Mouse (Mus musculus) E14TG2a.4 (cell line): Measurements from ENCODE around the gene Pipox.

ENCODE experiments used
- H3K27me3 ChIP-seq: 2 replicates; pipeline ENCODE4 v1.6.1; 2014; ENCODE audit warnings: low read length, control low read depth; ENCODE audit not compliant: insufficient read depth
- H3K36me3 ChIP-seq: 2 replicates; pipeline ENCODE4 v1.6.1; 2014; ENCODE audit warnings: low read length, control low read depth; ENCODE audit not compliant: insufficient read depth
- H3K4me1 ChIP-seq: replicated peaks from 2 replicates; pipeline ENCODE4 v1.6.1; 2014; ENCODE audit warnings: low read depth, low read length, control low read depth
- H3K4me3 ChIP-seq: replicated peaks from 2 replicates; pipeline ENCODE4 v1.5.1; 2014; ENCODE audit warnings: mild to moderate bottlenecking, low read length
- H3K9me3 ChIP-seq: 2 replicates; pipeline ENCODE4 v1.6.1; 2014; ENCODE audit warnings: low read length, control low read depth
- CTCF ChIP-seq: conservative IDR thresholded peaks from 2 replicates; pipeline ENCODE4 v1.5.1; 2014; ENCODE audit warnings: low read length
- NANOG ChIP-seq: IDR thresholded peaks from 2 replicates; pipeline ENCODE4 v1.6.1; 2014; ENCODE audit warnings: borderline replicate concordance, low read length, mixed read lengths
- POU5F1 ChIP-seq: IDR thresholded peaks from 2 replicates; pipeline ENCODE4 v1.6.1; 2014; ENCODE audit warnings: low read length, borderline replicate concordance

The Pipox gene

DNA sequence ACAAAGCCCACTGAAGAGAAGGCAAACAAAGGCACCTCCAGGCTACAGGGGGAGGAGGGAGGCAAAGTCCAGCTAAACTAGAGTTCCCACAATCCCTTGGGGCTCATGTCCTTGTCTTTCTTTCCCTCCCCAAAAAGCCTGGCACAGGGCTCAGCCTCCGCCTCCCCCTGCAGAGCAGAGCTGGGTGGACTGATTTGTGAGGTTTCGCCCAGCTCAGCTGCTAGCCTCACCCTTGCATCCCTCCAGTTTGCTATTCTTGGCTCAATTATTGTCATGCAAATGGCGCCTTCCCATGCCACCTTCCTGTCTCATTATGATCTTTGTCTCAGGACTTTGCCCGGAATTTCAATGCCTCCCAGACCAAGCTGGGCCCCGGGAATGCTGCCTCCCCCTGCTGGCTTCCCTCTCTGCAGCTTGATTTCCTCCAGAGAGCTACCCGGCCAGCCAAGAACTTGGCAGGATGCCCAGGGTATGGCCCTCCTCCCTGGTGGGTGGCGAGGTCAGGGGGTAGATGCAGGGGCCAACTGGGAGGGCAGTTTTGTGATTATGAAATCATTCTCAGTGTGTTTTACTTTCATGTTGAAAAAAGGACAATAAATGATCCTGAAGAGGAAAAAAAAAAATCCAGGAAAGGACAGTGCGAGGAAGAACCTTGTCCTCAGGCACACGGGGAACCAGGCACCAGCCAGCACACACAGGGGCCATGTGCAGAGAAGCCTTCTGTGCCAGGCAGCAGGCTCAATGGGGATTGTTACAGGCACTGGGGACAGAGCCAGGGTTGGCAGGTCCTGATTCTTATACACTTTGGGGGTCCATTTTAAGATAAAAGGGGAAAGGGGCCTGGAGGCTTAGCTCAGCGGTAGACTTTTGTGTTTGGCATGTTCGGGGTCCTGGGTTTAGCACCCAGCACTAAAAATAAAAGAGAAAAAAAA, at the start of gene Pipox:
TSS of gene Pipox (minus strand) at position 310 of the 932 bp plus-strand sequence.
- peak; percentile 97 for TF ChIP-seq POU5F1
- TF ChIP-seq NANOG: peak; percentile 25; the same call in 1 of the 2 replicates
- peak; percentile 25; the same call in 1 of the 2 replicates for TF ChIP-seq CTCF
- Histone ChIP-seq H3K27me3 (no peaks in the 10 kb centered on the region), H3K4me1 (peaks cover 85% of the 10 kb centered on the region), H3K9me3 (no peaks in the 10 kb centered on the region), H3K36me3 (peaks cover 27% of the 10 kb centered on the region), H3K4me3 (peak within 1 kb of the TSS; percentile 83)

DNA sequence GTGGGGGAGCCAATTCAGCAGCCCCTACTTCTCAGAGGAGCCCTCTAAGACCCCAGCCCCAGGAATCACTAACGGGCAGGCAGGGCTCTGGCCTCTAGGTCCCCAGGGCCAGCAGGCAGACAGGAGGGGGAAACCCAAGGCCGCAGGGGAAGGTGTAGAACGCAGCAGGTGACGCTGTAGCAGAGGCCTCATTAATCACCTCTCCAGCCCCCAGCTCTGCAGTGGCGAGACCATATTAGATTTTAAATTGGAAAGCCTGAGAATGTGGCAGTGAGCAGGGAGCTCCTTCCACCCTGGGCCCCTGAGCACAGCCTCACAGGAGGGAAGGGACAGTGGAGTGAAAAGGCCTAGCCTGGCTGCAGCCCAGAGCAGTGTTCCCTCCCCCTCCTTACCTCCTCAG, 48.3 kb upstream of the Pipox start:
- no peaks in the 10 kb centered on the region for H3K36me3 ChIP-seq
- TF ChIP-seq CTCF: no peak
- no peak for TF ChIP-seq NANOG
- no peak for TF ChIP-seq POU5F1
- peaks cover 96% of the 10 kb centered on the region for H3K27me3 ChIP-seq
- H3K4me3 ChIP-seq: no peak overlapping the region
- H3K9me3 ChIP-seq: no peaks in the 10 kb centered on the region
- peaks cover 21% of the 10 kb centered on the region for H3K4me1 ChIP-seq

DNA sequence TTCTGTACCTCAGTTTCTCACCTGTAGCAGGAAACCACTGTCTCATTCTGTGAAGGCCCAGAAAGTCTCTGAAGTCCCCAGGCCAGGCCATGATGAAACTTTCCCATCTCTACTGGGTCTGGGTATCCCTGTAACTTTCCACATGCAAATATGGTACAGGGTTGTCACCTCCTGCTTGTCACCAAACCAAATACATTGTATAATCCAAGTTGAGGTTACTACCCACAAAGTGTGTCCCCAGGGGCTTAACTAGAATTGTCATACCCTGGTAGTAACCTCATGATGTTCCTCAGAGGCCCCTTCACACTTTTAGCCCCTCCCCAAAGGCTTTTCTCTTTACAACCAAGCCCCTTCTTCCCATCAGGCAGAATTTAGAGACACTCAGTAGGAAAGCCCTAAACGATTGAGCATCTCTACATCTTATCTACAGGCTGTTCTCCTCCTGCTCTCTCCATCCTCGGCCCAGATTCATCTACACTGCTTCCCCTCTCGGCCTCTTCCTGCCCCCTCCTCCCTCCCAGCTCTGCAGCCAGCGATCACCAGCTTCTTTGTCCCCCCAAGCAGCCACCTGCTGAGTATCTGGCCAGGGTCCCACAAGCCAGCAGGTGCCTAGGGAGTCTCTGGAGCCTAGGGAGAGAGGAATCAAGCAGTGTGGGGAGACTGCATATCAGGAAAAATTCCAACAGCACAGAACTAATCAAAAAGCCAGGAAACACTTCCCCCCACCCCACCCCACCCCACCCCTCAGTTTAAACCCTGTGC, 43.9 kb upstream of the Pipox start:
- H3K27me3 ChIP-seq: peaks cover 97% of the 10 kb centered on the region
- TF ChIP-seq POU5F1 (no peak), CTCF (no peak)
- H3K9me3 ChIP-seq: no peaks in the 10 kb centered on the region
- no peak overlapping the region for H3K4me3 ChIP-seq
- H3K36me3 ChIP-seq: no peaks in the 10 kb centered on the region
- peaks cover 53% of the 10 kb centered on the region for H3K4me1 ChIP-seq

DNA sequence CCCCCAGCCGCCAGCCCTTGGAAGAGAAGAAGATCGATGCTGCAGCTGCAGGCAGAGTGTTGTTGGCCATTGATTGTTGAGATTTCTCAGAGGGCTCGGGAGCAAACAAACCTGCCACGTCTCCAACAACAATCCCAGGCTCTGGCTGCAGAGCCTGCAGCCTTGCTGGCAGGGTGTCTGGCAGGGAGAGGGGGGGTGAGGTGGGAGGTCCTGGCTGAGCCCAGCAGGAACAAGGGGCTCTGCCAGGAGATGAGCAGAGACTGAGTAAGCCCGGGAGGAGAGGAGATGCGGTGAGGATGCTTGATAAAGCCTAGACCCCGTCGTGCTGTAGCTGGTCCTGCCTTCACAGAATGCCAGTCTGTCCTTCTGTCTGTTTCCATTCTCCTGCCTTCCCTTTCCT, 43.0 kb upstream of the Pipox start:
- H3K36me3 ChIP-seq: no peaks in the 10 kb centered on the region
- peaks cover 63% of the 10 kb centered on the region for H3K4me1 ChIP-seq
- TF ChIP-seq POU5F1: no peak
- TF ChIP-seq CTCF: no peak
- TF ChIP-seq NANOG: no peak
- H3K9me3 ChIP-seq: no peaks in the 10 kb centered on the region
- H3K27me3 ChIP-seq: peaks cover 97% of the 10 kb centered on the region
- H3K4me3 ChIP-seq: no peak overlapping the region

DNA sequence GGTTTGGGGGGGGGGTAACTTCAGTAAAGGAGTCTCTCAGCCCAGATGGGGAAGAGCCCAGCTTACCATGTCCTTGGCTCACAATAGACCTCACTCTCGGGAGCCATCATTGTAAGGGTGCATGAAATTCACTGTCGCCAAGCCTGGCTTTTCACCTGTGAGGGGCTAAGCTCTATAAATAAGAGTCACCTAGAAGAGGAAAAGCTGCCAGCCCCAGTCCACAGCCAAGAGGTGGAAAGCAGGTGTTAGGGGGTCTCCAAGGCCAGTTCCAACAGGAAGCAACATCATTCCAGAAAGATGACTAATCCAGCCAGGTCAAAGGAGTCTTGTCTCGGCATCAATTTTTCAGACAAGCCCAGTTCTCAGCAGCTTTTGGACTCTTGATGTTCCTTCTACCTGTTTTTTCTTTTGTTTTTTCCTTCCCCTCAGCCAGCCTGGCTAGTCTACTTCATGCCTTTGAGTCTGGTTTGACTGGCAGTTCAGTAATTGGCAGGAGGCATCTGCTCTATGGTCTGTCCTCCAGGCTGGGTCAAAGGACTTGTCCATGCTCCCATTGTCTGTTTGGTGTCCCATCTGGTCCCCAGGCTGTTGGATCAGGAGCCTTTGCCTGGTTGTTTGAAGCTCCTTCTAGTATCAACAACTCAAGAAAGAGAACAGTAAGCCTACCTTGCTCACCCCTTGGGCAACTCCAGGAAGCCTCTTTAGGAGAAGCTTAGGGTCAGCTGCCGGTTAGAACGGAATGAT, 40.8 kb upstream of the Pipox start:
- TF ChIP-seq CTCF: no peak
- TF ChIP-seq NANOG: no peak
- no peak for TF ChIP-seq POU5F1
- Histone ChIP-seq H3K36me3 (no peaks in the 10 kb centered on the region), H3K9me3 (no peaks in the 10 kb centered on the region), H3K4me3 (peak overlapping the region; percentile 32), H3K4me1 (peaks cover 67% of the 10 kb centered on the region), H3K27me3 (peaks cover 97% of the 10 kb centered on the region)

DNA sequence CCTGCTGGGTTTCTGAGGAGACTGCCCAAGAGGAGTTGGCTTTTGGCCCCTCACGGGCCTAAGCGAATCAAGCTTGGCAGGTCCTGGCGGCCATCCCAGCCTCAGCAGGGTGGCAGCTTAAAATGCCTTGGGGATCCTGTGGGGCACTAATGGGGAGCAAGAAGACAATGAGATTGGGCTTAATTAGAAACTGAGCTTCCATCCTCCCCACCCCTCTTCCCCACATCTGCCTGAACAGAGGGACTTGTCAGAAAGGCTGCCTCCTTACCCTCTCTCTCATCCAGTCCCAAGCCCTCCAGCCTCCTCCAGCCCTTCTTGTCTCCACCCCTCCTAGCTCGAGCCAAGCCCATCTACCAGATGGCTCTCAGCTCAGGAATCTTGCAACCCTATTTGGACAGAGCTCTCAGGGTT, 40.2 kb upstream of the Pipox start:
- Histone ChIP-seq H3K4me1 (peaks cover 67% of the 10 kb centered on the region), H3K4me3 (peak overlapping the region; percentile 32), H3K9me3 (no peaks in the 10 kb centered on the region), H3K27me3 (peaks cover 97% of the 10 kb centered on the region), H3K36me3 (no peaks in the 10 kb centered on the region)
- no peak for TF ChIP-seq CTCF
- no peak for TF ChIP-seq POU5F1
- TF ChIP-seq NANOG: no peak; the same call in 1 of the 2 replicates

DNA sequence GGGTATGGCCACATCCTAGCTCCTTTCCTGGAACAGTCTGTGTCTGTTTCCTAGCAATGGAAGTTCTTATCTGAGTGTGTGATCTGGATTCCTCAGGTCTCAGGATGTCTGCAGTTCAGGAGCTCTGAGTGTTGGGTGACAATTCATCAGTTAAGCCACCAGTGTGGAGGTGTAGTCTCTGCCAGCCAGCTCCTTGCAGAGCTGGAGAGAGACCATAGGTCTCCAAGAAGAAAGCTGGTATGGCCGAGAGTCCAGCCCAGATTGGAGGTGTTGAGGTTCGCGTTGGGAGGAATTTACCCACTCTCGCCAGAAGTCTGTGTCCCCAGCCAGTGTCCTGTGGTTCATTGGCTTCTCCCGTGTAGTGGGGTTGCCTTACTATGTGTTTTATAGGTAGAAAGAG, 38.7 kb upstream of the Pipox start:
- H3K36me3 ChIP-seq: no peaks in the 10 kb centered on the region
- TF ChIP-seq POU5F1 (no peak), NANOG (no peak), CTCF (no peak)
- no peaks in the 10 kb centered on the region for H3K9me3 ChIP-seq
- H3K4me1 ChIP-seq: peaks cover 57% of the 10 kb centered on the region
- H3K4me3 ChIP-seq: no peak overlapping the region
- H3K27me3 ChIP-seq: peaks cover 97% of the 10 kb centered on the region
